Mouse (Mus musculus) left cerebral cortex, adult 2 months (tissue): ENCODE measurements around the gene Zfp974. TPM values are rescaled to one million over a fixed set of nuclear protein-coding genes. Genes with fewer than 3 reads are reported as not detected.
"Not testable (repeated sequence)": the region's sequence is repeated elsewhere in the genome, so short reads cannot be mapped to it uniquely, and the experiment has no call there.

Source experiments
- DNase-seq, 2 experiments: peaks; one replicate each; pipeline ENCODE4 v3.0.0; 2021 to 2022; ENCODE audit warnings: low spot score in 2 of 2, mixed read lengths in 1 of 2; ENCODE audit errors: extremely low spot score in 1 of 2
- H3K27ac ChIP-seq: fragments of 200-600 bp; 2 replicates; pipeline ENCODE4 v1.8.1; 2022
- H3K4me3 ChIP-seq: fragments of 200-600 bp; 2 replicates; pipeline ENCODE4 v1.8.1; 2022
- CTCF ChIP-seq: fragments of 200-600 bp; IDR thresholded peaks from 2 replicates; pipeline ENCODE4 v1.8.1; 2022; ENCODE audit warnings: antibody characterized with exemption, mild to moderate bottlenecking, moderate library complexity
- intact Hi-C: fragments of 180-260 bp; cut with DNase I; formaldehyde crosslinking; loops from one replicate; pipeline ENCODE4 v1.15.1; 2025
- long read RNA-seq, 2 experiments: library from polyadenylated mRNA; stranded (forward); transcript quantifications; one replicate each; pipeline ENCODE4 v2.0.0; 2021; ENCODE audit warnings: borderline mapping rate in 2 of 2
- total RNA-seq, 2 experiments: library from RNA; stranded (reverse); gene quantifications; 2 replicates each; pipeline ENCODE4 v1.2.3; 2021

The Zfp974 gene
- total RNA-seq: 10 to 100 TPM; 14.9 to 19.3 TPM
- long read RNA-seq, experiment 1, partial matches to known transcripts: 0 of 5 reads
- long read RNA-seq, experiment 1, other reads (novel, unspliced or antisense): 4 of 5 reads
- long read RNA-seq, experiment 2, partial matches to known transcripts: 0 of 5 reads
- long read RNA-seq, experiment 2, other reads (novel, unspliced or antisense): 5 of 5 reads

- TF ChIP-seq CTCF: no peak
- Histone ChIP-seq H3K27ac (peak within 1 kb of the TSS; percentile 65; the same call in 1 of the 2 replicates), H3K4me3 (peak within 1 kb of the TSS; percentile 74)
- peak; percentile 59 to 60 for DNase-seq
- intact Hi-C loops: loop anchor here (1.0 kb wide), 1 partner anchor 91 kb away; the partner anchor contains the start of gene Zfp59
These were observed at the start of gene Zfp974 for GRCm38 (mm10) chr7:27928818-27929695. TSS of gene Zfp974 (minus strand) at chr7:27929460.

GRCm38 (mm10) chr7:27949451-27949850 is 20.2 kb upstream of the Zfp974 start:
- DNase-seq, intact Hi-C loops, H3K4me3 ChIP-seq, H3K27ac ChIP-seq: not testable (repeated sequence)

- DNase-seq, H3K27ac ChIP-seq, intact Hi-C loops, H3K4me3 ChIP-seq: not testable (repeated sequence)
- TF ChIP-seq CTCF: peak; percentile 42
These were observed 12.6 kb upstream of the Zfp974 start for GRCm38 (mm10) chr7:27941869-27942268.

GRCm38 (mm10) chr7:27933800-27934158 is 4.5 kb upstream of the Zfp974 start:
- H3K27ac ChIP-seq, DNase-seq, intact Hi-C loops, H3K4me3 ChIP-seq: not testable (repeated sequence)

GRCm38 (mm10) chr7:27933050-27933799 is 4.0 kb upstream of the Zfp974 start:
- no peak for TF ChIP-seq CTCF
- no peak for DNase-seq
- H3K27ac ChIP-seq: no peak overlapping the region
- intact Hi-C loops: no loop called here
- H3K4me3 ChIP-seq: no peak overlapping the region

GRCm38 (mm10) chr7:27927041-27927440 is 2.2 kb downstream of the Zfp974 start:
- H3K4me3 ChIP-seq, DNase-seq, intact Hi-C loops, H3K27ac ChIP-seq: not testable (repeated sequence)

- H3K4me3 ChIP-seq, intact Hi-C loops, DNase-seq, H3K27ac ChIP-seq: not testable (repeated sequence)
These were observed 18.3 kb downstream of the Zfp974 start for GRCm38 (mm10) chr7:27910952-27911351.

- Histone ChIP-seq H3K4me3 (no peak overlapping the region), H3K27ac (no peak overlapping the region)
- no peak for TF ChIP-seq CTCF
- intact Hi-C loops: no loop called here
- DNase-seq: no peak
These were observed 24.0 kb downstream of the Zfp974 start for GRCm38 (mm10) chr7:27905061-27905848.

- H3K4me3 ChIP-seq: no peak overlapping the region
- no peak overlapping the region for H3K27ac ChIP-seq
- DNase-seq: no peak
- intact Hi-C loops: no loop called here
- no peak for TF ChIP-seq CTCF
These were observed 28.7 kb downstream of the Zfp974 start for GRCm38 (mm10) chr7:27900601-27901000.

GRCm38 (mm10) chr7:27881721-27882120 is 47.5 kb downstream of the Zfp974 start:
- intact Hi-C loops: no loop called here
- H3K4me3 ChIP-seq: no peak overlapping the region
- TF ChIP-seq CTCF: no peak
- no peak overlapping the region for H3K27ac ChIP-seq
- DNase-seq: no peak

GRCm38 (mm10) chr7:27862578-27862977 is 66.7 kb downstream of the Zfp974 start:
- not testable (repeated sequence) for H3K4me3 ChIP-seq, H3K27ac ChIP-seq, DNase-seq
- intact Hi-C loops: loop anchor here (10.0 kb wide), 1 partner anchor 88 kb away; no protein-coding TSS in a partner anchor
